In genomic region chr2:13757412-13757811, GRCm38 (mm10) we compare ENCODE assay signal across 16 mouse cellular contexts. TPM values are rescaled to one million over a fixed set of nuclear protein-coding genes. Genes with fewer than 3 reads are reported as not detected.
A peak's percentile ranks its signal among the peaks of the same experiment; 100 is the strongest.
DNase-seq lines count a peak whose midpoint lies in the region; ATAC-seq lines count a peak whose summit lies in the region.
"Had no signal": no experiment of that assay in that cellular context is flagged by ENCODE, and none has a peak within 500 bp of the region (broad histone marks: within the 10 kb centered on the region; RNA-seq: fewer than 3 reads in every experiment).

No protein-coding gene starts in this region.

- no peak for ATAC-seq in erythroblast, adult 5-6 weeks (replicated peaks; ENCODE audit: low FRiP score, poor library complexity, severe bottlenecking)
- ATAC-seq: forebrain, embryonic 14.5 days had no signal

- H3K36me3 ChIP-seq in splenic B cell, adult 2 months (ENCODE audit: control insufficient read depth, insufficient read depth, low read length, poor library complexity, severe bottlenecking), result no peaks in the 10 kb centered on the region
- H3K36me3 ChIP-seq: embryonic facial prominence, embryonic 12.5 days; limb, embryonic 15.5 days; neural tube, embryonic 12.5 days had no signal

- no peaks in the 10 kb centered on the region for H3K27me3 ChIP-seq in splenic B cell, adult 2 months (ENCODE audit: control insufficient read depth, insufficient read depth, low read length, poor library complexity, severe bottlenecking)
- H3K27me3 ChIP-seq: embryonic facial prominence, embryonic 12.5 days; limb, embryonic 15.5 days; neural tube, embryonic 12.5 days had no signal

- peak; percentile 72 for DNase-seq in 416B (ENCODE audit: low read depth)
- peak; percentile 33 for DNase-seq in MEL-GATA-1-ER (ENCODE audit: extremely low read depth, low read depth)
- peak; percentile 22 for DNase-seq in lung, postnatal 36 days
- DNase-seq in splenic B cell, adult 2 months (ENCODE audit: low read depth, low spot score), result peak; percentile 41
- DNase-seq in adipocyte (ENCODE audit: low spot score), result no peak
- no peak for DNase-seq in adrenal gland, adult 8-10 months
- DNase-seq in retina, embryonic 14.5 days (ENCODE audit: low spot score), result no peak
- DNase-seq: cerebellum, adult 9-10 months; gastrocnemius, postnatal 14 days; kidney, postnatal 14 days; right cerebral cortex, adult 18-20 months had no signal

RNA-seq across cellular contexts. Expression of gene St8sia6, which starts 36.5 kb away (rescaled TPM):
- total RNA-seq in adrenal gland, adult 8-10 months (2022), result 1 to 10 TPM in 3 of 4 experiments, under 1 TPM in 1; 0.74 to 1.8 (median 1.1) TPM
- total RNA-seq in erythroblast, adult 5-6 weeks (2015; ENCODE audit: low replicate concordance), result 0.21 and 2.7 TPM in 2 replicates
- total RNA-seq in erythroblast, adult 5-6 weeks (2017; ENCODE audit: low replicate concordance), result 0.17 and 0.56 TPM in 2 replicates

Comparison
In these comparisons a context has a peak if more than half of its experiments do, and no peak if none do; other contexts are left out.
1. DNase-seq: peak in 416B (single experiment), MEL-GATA-1-ER (single experiment), lung, postnatal 36 days (single experiment) and splenic B cell, adult 2 months (single experiment); none in adipocyte (single experiment), adrenal gland, adult 8-10 months (single experiment) and retina, embryonic 14.5 days (single experiment).